Mouse (Mus musculus) cerebellum, postnatal 10 days (tissue): Measurements from ENCODE around the gene Tmem63a.
"Not testable (repeated sequence)": the region's sequence is repeated elsewhere in the genome, so short reads cannot be mapped to it uniquely, and the experiment has no call there.

Experiments used
- DNase-seq, 2 experiments: peaks; one replicate each; pipeline ENCODE4 v3.0.0; 2021; ENCODE audit warnings: mixed read lengths in 2 of 2

Gene Tmem63a

DNA sequence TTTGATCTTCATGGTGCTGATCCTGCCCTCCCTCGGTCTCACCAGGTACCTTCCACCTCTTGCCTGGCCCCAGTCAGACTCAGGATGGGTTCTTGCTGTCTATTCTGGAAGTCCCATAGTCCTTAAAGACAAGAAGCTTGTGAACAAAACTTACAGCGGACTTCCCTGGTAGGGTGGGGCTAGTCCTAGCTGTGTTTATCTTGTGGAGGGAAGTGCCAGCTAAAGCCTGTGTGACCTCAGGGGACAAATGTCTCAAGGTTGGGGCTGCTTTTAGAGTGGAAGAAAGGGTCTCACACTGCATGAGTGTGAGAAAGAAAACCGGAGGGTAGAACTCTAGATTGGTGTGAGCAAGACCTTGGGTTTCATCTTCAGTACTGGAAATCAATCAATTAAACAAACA lies 23.6 kb downstream of the Tmem63a start:
- DNase-seq: no peak

DNA sequence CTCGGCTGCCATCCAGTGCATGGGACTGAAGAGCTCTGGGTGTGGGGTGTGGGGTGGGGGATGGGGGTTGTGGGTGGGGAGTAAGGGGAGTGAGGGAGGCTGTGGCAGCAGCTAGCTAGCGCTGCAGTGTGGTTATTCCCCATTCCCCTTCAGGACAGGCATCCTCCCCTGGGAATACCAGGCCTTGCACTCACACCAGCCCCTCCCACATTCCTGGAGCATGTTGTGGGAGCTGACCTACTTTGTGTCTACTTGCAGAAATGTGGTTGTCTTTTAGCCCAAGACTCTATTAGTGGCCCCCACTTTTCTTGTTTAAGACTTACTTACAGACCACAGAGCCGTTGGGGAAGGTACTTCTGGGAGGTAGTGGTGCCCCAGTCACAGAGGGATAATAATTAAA lies 24.4 kb downstream of the Tmem63a start:
- DNase-seq: no peak

DNA sequence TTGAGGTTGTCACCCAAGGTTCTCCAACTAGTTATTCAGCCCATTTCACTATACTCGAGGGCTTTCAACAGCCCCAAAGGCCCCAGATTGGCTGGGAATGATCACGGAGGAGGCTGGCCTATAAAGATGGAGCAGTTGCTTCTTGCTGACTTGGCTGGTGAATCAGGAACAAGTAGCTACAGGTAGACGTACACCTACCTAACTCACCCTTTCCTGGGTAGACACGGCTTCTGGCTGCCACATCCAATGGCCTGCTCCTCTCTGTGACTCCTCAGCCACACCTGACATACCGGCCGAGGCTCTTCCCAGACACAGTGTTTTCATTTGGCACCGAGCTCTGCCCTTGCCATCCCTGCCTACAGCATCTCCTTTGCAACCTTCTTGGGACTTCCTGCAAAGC lies 25.1 kb downstream of the Tmem63a start:
- DNase-seq: no peak

DNA sequence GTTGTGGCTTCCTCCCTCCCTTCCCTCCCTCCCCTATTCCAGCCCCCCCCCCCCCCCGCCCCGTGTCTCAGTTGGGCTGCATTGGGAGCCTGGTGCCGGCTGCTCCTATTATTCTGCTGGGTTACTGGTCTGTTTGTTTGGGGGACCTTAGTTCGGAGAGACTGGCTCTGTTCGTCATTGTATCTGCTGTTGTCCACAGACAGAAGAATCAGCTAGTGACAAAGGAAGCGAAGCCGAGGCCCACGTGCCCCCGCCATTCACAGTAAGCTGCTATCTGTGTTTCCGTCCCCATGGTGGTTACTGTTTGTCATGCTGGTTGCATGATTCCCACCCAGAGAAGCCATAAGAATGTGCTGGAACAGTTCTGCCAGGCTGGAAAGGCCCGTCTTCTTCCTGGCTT lies 30.8 kb downstream of the Tmem63a start:
- no peak for DNase-seq

DNA sequence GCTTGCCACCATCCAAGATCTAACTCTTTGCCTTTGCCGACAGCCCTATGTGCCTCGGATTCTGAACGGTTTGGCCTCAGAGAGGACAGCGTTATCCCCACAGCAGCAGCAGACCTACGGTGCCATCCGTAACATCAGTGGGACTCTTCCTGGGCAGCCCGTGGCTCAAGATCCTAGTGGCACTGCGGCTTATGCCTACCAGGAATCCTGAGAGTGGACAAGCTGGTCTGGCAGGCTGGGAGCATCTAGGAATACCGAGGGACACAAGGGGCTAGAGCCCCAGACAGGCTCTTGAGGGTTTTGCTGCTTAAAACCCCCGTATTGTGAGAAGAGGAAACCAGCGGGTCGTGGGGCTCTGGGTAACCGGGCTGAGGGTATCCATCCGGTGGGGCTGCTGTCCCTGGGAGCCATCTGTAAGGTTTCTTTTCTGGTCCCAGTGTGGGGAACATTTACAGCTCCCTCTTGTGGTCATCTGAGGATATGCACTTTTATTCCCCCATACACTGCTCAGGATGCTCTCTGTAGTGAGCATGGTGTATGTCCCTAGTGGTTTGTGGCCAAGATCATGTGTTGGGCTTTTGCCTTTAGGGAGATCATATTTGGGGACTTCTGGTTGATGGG lies 32.1 kb downstream of the Tmem63a start:
- DNase-seq: peak; percentile 56 to 68

DNA sequence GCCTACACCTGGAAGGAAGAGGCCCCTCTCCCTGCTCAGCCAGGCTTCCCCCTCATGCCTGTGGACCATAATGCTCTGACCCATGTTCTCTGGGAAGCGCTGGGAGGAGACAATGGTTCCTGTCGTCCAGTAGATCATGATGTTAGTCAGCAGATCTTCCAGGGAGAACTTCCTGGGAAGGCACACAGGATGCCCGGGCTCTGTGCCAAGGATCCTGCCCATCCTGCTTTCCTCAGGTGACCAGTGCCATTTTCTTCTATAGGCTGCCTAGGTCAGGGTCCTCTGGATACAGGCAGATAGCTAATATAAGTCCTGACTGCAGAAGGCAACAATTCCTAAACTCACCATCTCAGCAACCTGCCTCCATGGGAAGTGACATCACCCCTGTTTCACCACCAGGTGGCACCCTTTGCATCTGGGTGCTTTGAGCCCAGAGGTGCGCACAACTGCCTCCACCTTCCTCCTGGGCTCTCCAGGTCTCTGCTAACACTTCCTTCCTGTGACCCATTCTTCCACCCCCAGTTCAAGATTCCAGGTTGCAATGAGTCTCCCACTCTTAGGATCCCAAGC lies 34.1 kb downstream of the Tmem63a start:
- DNase-seq: peak; percentile 23 to 26

DNA sequence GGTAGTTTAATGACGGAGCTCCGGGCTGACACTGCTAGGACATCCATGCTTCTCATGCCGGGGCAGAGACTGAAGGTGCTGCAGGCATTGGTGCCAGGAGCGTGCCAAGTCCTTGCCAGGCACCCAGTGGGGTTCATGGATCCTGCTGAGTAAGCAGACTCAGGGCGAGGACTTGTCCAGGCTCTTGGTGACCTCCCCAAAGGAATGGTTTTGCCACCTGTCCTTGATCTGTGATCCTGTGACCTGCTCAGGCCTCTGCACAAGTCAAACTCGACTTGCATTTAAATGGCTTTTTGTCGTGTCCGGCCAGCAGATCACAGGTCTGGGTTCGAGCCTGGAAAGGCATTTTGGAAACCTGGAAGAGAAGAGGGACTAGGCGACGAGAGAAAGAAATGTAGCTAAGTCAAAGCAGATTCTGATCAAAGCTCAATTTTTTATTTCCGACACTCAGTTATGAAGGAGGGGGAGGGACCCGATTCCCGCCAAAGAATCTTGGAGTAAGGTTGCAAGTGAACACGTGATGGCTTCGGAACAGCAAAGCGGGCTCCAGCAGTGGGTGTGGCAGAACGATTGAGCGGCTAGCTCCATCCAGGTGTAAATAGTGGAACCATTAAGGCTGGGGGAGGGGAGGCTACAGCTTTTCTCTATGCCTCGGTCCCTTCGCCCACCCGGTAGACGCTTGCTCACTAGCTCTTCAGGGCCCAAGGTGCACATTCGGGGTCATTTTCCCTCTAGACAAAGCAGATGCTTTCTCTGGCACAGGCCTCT lies 37.5 kb downstream of the Tmem63a start:
- DNase-seq: no peak

DNA sequence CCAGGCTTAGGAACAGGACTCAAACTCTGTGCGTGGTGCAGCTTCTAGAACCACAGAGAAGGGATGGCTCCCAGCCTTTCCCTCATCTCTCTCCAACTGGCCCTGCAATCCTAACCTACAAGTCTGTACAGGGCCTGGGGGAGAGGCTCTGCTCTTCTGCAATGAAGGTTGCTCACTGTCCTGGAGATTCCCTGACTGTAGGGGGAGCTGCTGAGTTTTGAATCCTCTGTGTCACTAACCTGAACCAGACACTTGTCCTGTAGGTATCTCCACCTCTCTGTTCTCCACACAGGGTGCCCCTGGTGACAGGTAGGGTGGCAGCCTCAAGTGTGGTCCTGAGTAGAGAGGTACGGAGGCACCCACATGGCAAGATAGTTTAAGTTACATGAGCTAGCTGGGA lies 38.3 kb downstream of the Tmem63a start:
- no peak for DNase-seq

DNA sequence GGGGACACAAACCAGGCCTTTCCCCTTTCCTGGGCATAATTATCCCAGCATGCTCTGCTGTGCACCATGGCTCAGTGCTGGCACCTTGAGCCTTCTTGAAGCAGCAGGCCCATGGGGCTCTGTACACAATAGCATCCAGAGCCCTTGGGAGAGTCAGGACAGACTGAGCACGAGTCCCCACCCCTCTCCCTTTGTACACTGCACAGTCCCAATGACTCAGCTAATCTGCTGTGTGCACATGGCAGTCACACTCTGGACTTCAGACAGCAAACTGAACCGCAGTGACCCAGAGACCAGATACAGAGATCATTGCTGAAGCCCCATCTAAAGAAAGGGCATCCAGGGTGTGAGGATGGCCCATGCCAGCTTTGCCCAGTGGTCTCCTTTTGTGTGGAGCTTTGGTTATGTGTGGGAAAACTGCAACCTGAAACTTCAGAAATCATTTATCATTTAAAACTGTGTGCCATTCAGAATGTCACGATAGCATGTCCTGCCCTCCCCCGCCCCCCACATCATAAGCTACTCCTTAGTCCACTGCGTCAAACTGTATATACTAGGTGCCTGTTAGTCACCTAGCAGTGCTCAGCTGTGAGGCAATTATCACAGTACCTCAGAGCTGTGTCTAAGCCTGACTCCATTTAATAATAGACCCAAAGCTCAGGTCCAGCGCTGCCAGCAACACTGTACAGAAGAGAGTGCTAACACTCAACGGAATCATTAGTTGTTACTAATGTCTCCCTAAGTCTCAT lies 39.3 kb downstream of the Tmem63a start:
- DNase-seq: not testable (repeated sequence)

DNA sequence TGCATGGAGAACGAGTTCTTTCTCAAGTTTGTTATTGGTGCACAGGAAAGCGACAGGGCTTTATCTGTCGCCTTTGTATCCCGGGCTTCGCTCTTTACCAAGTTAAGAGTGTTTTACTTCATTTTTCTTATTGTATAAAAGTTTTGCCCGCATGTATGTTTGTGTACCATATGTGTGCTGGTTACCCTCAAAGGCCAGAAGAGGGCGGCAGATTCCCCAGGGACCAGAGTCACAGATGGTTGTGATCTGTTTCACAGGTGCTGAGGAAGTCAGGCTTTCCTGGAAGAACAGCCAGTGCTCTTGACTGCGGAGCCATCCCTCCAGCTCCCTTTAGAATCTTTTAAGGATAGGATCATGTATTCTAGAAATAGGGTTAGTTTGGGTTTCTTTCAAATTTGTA lies 44.6 kb downstream of the Tmem63a start:
- DNase-seq: peak in 1 of 2 experiments; percentile 28

DNA sequence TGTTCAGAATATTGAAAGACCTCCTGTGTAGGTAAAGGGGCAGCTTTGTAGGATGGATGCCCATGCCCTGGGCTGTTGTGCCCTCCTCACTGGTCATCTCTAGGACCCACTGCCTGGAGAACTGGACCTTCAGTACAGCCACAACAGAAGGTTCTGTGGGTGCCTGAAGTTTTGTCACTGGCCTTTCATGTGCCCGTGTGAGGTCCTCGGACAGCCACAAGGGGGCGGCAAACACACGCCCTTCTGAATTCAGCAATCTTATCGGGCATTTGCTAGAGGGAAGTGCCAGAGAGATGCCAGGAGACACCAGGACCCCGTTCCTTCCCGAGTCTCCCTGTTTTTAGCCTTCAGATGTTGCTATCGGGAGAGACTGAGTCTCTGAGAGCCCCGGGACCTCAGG lies 45.6 kb downstream of the Tmem63a start:
- DNase-seq: peak; percentile 90

DNA sequence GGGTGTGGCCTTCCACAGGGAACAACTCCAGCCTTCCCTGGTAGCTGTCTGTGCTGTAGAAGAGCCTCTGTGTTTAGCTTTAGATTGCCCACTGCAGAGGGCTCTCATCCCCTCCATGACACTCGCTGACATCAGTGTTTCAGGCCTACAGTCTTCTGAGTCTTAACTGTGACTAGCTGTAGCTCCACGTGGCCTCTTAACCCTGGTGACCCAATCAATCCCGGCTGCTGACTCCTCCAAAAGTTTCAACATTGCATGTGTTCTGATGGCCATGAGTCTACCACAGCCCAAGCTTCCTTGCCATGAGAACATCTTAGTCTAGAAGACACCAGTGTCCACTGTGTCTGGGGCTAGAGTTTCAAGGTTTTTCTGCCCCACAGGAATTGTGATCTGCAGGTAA lies 48.5 kb downstream of the Tmem63a start:
- no peak for DNase-seq

DNA sequence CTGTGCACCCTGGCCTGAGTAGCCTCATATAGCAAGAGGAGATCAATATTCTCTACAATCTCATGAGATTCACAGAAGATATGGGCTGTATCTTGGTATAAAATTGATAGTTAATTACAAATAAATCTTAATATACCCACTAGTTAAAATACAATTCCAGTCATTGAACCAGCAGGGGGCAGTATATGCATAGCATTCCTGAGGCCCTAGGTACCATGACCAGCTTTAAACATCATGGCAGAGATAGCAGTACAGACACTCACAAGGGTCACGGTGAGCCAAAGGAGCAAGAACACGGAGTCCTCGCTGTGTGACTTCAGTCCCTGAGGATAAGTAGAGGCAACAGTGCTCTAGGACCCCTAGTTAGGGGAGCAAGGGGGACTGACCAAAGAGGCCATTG lies 50.0 kb downstream of the Tmem63a start:
- DNase-seq: peak; percentile 68 to 84

DNA sequence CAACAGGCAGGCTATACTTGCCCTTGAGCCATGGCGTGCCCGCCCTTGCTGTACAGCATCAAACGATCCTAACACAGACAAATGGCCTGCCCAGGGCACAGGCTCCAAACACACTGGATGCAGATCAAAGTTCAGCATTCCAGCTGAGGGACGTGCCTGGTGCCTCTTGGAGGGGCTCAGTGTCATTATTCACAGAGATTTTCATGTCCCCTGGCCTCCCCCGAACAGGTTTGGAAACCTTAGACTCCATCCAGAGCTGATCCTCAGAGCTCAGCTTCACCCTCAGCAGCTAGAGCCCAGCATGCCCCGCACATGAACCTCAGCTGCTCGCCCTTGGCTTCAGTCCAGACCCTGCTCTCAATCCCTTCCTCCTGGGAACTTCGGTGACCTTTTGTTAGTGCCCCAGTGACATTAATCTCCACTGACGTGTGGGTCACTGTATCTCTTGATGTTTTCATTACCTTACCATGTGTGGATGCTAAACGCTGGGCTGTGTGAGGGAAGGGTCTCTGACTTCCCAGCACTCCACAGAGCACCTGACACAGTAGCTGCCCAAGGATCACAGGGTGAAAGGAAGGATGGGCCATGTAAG lies 58.5 kb downstream of the Tmem63a start:
- no peak for DNase-seq

DNA sequence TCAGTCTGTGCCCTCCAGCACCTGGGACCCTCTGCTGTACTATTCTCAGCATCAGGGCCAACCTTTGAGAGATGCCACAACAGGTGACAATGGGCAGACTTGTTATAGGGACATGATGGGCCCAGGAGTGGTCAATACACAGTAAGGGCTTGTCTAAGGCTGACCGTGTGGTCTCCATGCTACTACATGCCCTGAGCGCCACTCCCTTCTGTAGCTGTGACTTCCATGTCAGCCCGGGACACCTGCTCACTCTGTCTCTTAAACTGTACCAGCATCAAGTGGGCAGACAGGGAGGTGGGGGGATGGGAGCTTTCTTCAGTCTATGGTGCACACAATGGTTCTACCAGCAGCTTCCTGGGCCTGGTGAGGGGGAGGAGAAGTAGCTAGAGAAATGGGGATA lies 59.1 kb downstream of the Tmem63a start:
- DNase-seq: no peak

DNA sequence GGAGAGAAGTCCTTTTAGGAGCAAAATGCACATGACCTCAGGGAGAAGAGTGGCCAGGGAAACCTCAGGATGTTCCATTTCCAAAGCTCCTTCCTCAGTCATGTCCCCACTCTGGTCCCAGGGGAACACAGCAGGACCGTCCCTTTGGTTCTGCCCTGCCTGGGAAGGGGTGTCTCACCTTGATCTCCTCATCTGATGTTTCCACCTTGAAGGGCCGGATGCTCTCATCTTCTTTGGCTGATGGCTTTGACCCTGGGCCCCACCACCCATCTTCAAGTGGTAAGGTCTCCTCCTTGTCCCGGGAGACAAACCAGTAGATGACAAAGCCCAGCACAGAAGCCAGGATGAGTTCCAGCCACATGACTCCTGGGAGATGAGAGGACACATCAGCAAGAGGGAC lies 59.5 kb downstream of the Tmem63a start:
- no peak for DNase-seq

DNA sequence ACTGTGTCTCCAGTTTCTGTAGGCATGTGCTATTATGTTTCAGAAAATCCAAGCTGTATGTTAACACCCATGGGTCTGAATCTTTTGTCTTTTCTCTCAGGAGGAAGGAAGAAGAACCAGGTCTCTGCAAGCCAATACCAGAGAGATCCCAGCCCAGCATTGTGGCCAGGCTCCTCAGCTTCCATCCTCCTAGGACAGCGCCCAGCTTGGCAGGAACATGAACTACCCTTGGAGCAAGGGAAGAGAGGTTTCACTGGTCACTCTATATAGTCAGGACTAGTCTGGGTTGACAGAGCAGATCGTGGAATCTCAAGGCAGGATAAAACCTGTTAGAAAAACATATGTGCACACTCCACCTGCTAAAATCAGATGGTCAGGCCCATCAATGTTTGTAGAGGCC lies 61.6 kb downstream of the Tmem63a start:
- DNase-seq: no peak

DNA sequence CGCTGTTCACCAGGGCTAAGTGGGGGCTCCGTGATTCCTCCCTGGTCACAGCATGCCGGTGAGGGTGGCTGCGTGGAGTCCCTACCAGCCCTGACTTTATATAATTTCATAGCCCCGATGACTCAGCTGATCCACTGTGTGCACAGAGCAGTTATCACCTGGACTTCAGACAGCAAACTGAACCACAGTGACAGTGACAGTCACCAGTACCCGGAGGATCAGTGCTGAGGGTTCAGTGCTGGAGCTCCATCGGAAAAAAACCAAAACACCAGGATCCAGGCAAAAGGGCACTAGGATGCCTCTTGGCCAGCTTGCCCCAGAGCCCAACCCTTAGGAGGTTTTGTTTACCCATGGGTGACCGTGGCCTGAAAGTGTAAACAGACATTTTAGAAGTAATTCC lies 63.2 kb downstream of the Tmem63a start:
- DNase-seq: no peak

DNA sequence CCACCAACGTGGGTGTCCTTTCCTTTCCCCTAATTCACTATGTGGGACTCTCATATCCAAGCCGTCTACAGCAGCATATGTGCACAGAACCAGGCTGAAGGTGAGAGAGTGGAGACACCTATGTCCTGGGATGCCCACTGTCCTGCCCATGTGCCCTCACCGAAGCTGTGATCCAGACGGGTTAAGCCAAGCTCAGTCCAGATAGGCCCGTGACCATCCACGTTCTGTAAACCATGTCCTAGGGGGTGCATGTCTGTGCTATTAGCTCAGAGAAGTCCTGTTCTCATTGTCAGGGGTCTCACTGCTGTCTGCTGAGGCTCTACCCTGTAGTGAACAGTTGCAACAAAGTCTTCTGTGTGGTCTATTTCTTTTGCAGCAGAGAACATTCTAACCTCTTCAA lies 65.7 kb downstream of the Tmem63a start:
- DNase-seq: no peak

DNA sequence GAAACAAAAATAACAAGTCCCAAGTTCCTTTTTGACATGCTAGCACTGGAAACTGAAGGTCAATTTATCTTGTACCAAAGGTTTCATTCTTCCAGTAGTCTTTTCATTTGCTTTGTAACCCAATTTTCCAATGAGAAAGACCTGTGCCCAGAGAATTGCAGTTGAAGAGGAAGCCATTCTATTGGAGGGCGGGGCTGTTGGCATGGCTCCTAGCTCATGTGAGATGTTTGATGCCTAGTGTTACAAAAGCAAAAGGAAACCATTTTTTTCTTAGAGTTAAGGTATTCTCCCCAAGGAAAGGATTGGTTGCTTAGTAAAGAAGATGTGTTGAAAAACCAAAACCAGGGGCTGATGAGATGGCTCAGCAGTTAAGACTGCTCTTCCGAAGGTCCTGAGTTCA lies 66.1 kb downstream of the Tmem63a start:
- DNase-seq: no peak

DNA sequence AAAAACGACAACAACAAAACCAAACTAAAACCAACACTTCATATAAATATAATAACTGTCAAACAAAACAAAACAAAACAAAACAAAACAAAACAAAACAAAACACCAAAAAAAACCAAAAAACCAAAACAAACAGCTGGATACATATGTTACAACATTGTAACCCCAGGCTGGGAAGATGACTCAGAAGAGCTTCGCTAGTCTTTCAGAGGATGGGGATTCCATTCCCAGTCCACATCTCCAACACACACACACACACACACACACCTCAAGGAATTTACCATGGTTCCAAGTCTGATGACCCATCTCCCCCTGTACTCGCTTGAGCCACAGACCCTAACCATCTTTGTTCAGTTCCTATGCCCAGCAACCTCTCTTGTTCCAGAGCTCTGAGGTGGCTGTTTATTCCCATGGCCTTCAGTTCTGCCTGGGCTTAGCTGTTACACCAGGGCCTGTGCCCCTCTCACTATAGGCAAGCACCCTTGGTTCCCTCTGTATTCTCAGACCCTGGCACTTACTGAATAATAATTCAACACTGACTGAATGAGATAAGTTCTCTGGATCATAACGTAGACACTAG lies 67.0 kb downstream of the Tmem63a start:
- DNase-seq: no peak

DNA sequence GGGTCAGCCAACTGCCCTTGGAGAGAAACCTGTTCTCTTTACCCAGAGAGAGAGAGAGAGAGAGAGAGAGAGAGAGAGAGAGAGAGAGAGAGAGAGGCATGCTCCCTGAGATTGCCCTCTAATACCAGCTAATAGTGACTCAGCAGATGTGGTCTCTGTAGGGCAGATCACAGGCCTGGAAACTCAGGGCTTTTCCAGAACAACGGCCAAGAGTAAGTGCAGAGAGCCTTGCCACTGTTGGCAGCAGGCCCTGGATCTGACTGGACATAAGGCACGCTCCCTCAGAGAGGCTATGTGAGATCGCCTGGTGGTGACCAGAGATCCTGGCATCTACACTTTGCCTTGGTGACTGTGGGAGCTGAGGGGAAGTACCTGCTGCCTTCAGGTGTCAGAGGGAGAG lies 67.6 kb downstream of the Tmem63a start:
- DNase-seq: peak; percentile 61 to 67
